Mouse (Mus musculus) left cerebral cortex, postnatal 36 days (tissue): ENCODE results near the gene Cep85l. TPM values are rescaled to one million over a fixed set of nuclear protein-coding genes. Genes with fewer than 3 reads are reported as not detected.
A peak's percentile ranks its signal among the peaks of the same experiment; 100 is the strongest.

ENCODE experiments used
- DNase-seq, 2 experiments: peaks; one replicate each; pipeline ENCODE4 v3.0.0; 2021 to 2022; ENCODE audit warnings: low spot score in 2 of 2, mixed read lengths in 1 of 2
- intact Hi-C: fragments of 180-260 bp; cut with DNase I; formaldehyde crosslinking; loops from one replicate; pipeline ENCODE4 v1.15.1; 2025
- total RNA-seq, 2 experiments: library from RNA; stranded (reverse); gene quantifications; 2 replicates each; pipeline ENCODE4 v1.2.3; 2021

Cep85l gene
- total RNA-seq, 2 experiments from 2014 or later, result 19.4 to 19.8 TPM

DNA sequence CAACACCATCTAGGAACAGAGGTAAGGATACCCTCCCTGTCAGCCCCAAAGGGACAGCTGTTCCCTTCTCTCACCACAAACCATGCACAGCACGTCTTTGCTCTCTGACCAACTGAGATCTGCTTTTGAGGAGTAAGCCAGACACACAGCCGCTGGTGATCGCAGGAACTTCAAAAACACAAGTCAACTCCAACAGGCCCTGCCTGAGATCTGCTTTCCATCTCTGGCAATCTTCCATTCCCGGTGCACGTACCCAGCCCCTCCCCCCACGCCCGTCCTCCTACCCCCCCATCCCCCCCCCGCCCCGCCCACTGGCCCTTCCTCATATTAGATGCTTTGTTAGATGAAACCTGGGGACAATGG, 18.8 kb upstream of the Cep85l start:
- intact Hi-C loops, result no loop called here
- no peak for DNase-seq

DNA sequence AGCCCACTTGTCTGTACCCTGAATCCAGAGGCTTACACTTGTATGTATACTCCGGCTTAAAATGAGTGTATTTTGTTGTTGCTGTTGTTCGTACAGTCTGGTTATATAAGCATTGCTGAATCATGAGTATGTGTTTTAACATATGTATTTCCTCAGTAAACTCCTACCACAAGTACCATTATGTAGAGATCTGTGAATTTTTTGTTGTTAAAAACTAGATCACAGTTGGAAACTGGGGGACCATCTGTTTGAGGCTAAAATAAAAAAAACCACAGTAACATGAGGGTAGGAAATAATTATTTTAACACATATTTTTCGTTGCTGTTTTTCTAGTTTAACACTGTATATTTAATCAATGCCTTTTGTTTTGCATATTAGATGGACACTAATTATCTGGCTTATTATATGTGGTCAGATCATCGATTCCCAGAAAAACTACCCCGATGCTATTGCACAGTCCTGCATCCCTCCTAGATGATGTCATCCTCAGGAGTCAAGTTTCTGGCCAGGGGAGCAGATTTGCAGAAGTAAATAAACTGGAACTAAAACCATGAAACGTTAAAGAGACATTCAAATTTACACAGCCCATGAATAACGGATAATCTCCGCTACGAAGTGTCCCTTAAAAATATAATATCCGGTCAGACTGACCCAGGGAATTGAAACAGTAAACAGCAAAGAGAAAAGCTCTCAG, 18.2 kb upstream of the Cep85l start:
- no peak for DNase-seq

DNA sequence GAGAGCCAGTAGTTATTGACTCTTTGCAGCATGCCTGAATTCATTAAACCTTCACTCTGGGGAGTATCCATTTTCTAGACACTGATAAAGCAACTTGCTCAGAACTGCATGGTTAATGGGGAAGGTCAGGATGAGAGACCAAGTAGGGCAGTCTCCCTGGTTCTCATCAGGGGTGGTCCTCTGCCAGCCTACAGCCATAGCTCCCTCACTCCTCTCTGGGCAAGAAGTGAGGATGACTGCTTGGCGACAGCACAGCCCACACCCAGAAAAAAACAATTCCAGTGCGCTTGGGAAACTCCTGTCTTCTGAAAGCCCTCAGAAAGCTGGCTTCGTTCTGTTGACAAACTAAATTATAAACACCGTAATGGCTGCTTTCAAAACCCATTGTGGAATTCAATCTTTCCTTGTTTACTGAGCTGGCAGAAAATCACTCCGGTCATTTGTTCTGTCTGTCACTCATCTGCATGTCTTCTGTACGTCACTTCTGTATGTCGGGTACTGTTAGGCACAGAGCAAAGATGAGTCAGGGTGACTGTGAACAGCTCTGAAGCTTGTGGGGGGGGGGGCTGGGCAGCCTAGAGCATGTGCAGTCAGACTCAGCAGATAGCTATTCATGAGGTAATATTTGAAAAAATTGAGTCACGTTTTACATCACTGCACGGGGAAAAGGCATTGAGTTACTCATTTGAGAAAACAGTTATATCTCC, 15.3 kb upstream of the Cep85l start:
- no peak for DNase-seq
- intact Hi-C loops, result no loop called here

More for the DNA sequence above, 18.2 kb upstream of the Cep85l start:
- intact Hi-C loops, result no loop called here

DNA sequence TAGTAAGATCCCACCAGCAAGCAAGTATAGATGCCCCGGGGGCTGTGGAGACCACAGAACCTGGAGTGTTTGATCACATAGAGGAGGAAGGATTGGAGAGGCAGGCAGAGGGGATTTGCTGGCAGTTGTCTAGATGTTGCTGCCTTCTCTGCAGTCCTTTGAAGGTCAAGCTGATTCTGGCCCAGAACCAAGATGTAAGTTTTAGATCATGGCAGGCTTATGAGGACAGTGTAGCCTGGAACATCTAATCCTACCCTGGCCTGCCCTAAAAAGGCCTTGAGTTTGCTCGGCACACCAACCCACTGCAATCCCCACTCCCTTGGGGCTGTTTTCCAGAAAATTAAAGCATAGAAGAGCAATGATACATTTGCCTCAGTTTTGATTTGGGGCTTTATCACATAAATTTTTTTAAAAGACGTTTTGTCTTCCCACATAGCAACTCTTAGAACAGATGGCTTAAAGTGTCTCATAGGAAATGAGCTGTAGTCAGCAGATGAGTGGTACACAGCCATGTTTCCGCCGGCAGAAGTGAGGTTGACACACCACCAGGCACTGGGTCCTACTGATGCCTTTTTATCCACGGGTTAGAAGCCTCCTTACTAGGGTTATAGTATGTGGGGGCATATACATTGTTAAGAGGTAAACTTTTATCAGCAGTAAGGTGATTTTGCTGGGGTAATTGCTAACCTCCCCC, 8.6 kb upstream of the Cep85l start:
- DNase-seq, result no peak

DNA sequence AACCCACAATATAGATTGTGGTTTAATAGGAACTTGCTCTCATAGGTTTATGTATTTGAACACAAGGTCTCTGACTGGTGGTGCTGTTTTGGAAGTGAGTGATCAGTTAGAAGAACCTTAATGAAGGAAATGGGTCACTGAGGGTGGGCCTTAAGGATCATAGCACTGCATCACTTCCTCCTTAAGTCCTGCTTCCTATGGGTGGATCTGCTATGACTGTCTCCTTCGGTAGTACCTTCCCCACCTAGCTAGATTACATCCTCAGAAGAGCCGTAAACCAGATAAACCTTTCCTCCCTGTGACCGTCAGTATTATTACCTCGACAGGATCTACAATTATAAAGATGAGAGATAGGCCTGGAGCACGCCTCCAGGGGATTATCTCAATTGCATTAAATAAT, 5.7 kb upstream of the Cep85l start:
- intact Hi-C loops, result no loop called here
- DNase-seq, result no peak

More for the DNA sequence above, 8.6 kb upstream of the Cep85l start:
- intact Hi-C loops, result no loop called here

DNA sequence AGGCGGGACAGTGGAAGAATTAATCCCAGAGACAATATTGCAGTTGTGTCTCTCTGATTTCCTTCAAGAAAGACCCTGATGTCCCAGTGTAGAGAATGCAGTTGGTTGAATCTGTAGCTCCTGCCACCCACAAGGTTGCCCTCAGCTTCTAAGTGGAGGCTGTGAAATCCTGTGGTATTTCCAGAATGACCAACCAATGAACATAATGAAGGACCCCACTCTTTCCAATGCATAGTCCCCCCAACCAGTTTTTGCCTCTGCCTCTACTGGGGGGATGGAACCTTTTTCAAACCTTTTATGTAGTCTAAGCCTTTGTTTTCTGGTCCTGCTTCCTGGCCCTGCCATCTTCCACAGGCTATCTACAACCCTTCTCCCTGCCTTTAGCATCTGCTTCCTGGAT, 5.1 kb upstream of the Cep85l start:
- intact Hi-C loops, result loop anchor here (5.0 kb wide), 1 partner anchor 42 kb away; no protein-coding TSS in a partner anchor
- no peak for DNase-seq

DNA sequence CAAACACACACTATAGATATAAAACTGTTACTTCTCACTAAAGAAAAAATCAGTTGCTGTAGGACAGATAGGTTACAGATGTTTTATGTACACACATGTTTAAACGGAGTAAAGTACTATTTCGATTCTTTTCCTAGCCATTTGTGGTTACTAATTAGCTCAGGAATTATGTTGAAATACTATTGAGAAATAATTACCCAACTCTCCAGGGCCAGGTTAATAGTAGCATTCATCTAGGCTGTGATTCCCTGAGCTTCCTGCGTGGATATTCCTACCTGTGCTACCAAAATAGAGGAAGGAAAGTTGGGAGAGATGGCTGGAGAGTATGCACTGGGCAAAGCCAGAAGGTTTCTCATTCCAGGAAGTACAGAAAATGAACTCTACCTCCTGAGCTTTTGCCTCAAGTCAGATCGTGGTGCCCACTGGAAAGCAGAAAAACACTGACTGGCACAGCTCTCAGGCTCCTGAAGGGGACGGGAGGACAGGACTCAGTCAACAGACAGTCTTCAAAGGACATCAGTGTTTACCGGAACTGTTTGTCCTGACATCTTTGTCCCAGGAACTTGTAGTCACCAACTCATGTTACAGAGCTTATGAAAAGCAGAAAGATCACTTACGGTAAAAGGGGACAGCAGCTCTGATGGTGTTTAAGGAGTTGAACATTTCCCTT, 3.1 kb upstream of the Cep85l start:
- intact Hi-C loops, result loop anchor here (5.0 kb wide), 1 partner anchor 44 kb away; no protein-coding TSS in a partner anchor
- no peak for DNase-seq

DNA sequence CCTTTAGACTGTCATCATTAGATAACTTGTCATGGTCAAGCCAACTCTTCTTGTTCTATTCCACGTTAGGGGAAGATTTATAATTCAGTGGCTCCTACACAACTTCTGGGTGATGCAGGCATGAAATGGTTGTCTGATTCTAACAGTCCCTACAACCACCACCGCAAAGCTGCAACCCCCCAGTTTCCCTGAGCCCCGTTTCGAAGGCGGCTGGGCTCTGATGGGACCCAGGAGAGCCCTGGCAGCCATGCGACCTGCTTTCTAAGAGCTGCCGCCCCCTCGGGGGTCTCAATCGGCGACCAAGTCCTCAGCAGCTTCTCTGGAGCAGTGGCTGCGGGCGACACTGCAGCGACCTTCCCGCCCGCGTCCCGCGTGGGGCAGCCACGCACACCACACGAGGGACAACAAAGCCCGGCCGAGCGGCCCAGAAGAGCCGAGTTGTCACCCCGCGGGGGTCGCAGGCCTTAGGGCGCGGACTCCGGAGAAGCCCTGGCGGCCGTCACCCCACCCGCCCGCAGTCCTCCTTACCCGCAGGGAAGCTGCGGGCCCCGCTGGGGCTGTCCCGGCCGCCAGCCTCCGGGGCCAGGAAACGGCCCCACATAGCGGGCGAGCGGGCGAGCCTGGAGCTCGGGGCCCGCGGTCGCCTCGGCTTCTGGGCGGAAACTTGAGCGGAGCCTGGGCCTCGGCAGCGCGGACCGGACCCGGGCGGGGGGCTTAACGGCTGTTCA, 602 bp downstream of the Cep85l start:
- peak; percentile 56 to 67 for DNase-seq
- intact Hi-C loops, result no loop called here

DNA sequence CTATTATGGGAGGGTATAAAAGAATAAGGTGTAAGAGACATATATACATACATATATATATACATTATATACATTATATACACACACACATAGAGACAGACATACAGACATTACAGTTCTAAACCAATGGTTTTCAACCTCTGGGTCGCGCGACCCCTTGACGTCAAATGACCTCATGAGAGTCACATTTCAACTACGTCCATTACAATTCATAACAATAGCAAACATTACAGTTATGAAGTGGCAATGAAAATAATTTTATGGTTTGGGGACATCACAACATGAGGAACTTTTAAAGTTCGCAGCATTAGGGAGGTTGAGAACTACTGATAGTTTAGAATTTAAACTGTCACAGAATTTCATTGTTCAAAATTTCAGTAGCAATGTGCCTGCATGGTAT, 1.5 kb downstream of the Cep85l start:
- intact Hi-C loops, result no loop called here
- no peak for DNase-seq

DNA sequence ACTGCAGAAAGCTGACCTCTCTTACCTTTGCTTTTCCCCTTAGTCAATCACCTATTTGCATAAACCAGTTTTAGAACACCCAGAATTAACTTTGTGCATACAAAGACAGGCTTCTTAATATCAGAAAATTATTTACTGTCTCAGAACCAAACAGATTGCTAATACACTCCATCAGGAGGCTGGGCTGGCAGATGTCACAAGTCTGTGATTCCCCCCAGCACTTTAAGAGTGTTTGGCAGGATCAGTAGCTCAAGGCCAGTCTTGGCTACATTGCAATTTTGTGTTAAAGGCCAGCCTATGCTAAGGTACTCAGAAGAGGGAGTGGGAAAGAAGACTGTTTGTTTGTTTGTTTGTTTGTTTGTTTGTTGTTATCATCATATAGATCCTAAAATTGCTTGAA, 2.7 kb downstream of the Cep85l start:
- no peak for DNase-seq
- intact Hi-C loops, result no loop called here

DNA sequence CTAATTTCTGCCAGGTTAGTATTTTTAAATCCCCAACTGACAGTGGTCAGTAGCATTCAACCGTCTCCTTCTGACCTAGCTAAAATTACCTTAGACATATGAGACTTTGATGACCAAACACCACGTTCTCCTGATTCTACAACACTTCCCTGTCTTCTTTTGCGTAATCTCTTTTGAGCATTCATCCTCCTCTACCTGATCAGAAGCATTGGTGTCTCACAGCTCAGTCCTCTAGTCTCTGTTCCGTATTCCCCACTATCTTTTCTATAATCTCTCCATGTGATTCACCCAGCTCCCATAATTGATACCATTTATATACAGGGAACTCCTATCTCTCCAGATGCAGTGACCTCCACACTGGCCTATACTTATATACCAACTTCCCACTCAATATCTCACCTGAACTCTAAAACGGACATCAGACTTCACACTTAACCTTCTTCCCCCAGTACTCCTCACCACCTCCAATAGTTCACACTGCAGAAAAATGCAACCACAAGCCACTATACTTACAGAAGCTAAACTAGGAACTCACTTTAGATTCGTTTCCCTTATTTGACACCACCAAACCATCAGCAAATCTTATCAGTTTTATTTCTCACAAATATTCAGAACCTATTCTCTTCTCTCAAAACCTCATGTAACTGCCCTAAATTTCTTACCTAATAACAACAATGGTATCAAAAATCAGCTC, 5.7 kb downstream of the Cep85l start:
- intact Hi-C loops, result no loop called here

DNA sequence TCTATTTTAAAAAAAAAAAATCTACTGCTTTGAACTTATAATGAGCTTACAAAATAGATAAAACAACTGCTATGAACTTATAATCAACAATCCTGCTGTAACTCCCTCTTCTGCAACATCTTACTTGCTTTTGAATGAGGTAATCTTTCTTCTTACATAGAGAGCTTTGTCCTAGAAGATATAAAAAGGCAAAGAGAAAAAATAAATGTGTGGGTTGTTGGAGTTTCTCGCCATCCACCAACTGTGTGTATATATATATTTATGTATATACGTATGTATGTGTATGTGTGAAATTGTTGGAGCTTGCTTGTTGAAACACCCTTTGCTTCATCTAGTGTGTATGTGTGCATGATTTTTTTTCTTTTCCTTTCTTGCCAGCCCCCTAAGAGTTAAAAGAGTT, 12.5 kb downstream of the Cep85l start:
- no peak for DNase-seq
- intact Hi-C loops, result no loop called here

More for the DNA sequence above, 5.7 kb downstream of the Cep85l start:
- DNase-seq, result no peak

DNA sequence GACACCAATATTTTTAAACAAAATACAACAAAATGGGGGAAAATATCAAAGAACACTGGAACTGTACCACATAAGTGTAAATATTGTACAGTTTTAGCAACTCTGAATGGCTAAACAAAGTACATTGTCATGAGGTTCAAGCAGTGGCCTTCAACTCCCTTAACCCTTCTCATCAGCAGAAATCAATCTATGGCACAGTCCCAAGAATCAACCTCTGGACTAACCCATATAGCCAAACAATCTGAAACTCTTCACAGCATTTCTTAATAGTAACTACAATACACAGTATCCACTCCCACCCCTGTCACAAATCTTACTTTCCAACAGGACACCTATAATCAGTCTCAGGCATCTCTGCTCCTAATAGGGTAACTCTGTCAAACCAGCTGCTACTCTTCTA, 15.4 kb downstream of the Cep85l start:
- no peak for DNase-seq

DNA sequence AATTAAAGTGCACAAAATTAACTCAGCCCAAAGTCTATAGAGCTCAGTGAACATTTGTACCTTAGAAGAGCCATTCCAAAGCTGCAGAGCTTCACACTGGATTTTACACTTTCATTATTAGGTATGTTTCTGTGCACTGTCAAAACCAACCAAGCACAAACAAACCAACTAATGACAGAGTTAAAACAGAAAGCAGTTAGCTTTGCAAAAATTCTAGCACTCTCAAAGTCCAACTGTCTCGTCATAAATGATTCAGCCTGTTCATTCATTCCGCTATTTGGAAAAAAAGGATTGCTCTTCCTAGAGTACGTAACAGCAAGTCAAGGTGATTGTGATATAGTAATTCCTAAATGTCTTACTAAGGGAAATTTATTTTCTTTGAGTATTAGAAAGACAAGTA, 20.7 kb downstream of the Cep85l start:
- DNase-seq, result no peak

More for the DNA sequence above, 15.4 kb downstream of the Cep85l start:
- intact Hi-C loops, result no loop called here

DNA sequence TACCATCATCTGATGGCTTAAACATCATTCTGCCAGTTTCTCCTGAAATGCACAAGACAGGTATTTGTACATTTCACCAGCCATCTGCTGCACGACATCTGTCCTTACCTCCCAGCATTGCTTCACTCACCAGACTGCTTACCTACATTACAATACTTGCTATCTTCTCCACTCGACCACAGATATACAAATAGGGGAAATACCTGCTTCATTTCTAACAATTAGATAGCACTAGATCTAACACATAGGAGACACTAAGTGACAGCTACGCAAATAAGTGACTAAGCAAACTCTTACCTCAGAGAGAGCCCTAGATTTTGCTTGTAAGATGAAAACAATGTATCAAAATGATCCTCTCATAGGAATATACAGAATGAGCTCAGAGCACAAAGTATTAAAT, 26.1 kb downstream of the Cep85l start:
- intact Hi-C loops, result no loop called here
- DNase-seq, result no peak

More for the DNA sequence above, 20.7 kb downstream of the Cep85l start:
- intact Hi-C loops, result no loop called here

DNA sequence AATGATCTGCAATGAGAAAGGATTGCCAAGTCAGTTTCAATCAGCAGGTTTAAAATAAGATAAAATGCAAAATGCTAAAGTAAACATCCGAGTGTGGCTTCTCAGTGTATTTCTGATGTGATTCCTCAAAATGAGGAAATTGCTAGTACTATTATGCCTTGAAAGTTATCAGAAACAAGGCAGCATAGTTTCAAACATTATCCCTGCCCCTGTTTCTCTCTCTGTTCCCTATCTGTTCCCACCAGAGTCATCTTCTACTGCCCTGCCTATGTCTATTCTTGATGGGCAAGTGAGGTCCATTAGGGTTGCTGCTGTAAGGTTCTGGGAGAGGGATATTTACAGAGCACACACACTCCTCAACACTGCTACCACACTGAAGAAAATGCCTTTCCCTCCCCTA, 30.5 kb downstream of the Cep85l start:
- intact Hi-C loops, result loop anchor here (2.0 to 10.0 kb wide), 3 partner anchors 160 to 246 kb away; partner anchors contain the start of gene Asf1a
- DNase-seq, result no peak

DNA sequence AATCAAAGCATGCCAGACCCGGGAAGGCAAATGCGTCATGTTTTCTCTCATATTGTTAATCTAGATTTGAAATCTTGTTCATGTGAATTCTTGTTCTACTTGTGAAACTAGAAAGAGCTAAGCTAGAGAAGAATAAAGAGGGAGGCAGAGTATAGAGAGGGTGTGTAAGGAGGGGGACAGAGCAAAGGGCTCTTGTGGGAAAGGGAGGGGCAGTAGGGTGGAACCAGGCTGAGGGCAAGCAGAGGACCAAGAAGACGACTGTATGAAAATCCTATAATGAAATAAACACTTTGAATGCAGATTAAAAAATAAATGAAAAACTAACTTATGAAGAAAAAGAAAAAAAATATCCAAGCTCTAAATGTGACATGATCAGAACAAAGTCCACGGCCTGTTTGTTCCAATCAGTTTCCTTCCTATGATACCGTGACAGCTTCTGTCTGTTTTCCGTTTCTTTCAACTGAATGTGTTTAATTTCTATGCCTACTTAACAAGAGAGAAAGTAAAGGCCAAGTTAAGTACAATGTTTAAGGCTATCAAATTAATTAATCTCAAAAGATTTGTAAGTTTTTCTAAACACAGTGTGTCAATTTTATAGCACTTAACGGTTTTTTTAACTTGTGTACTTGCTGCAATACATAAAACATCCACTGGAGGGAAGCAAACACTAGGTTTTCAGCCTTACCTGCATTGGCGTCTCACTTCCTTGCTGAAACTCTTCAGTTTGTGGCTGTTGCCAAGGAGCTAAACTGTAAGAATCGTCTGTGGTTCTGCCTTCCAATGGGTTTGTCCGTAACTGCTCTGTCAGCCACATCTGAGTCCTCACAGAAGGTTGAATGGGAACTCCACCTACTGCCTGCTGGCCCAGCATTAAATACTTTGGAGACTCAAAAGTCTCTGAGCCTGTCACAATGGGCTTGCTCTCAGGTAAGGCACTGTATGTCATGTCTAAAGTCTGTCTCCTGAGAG, 31.7 kb downstream of the Cep85l start:
- intact Hi-C loops, result loop anchor here (2.0 to 10.0 kb wide), 3 partner anchors 161 to 247 kb away; partner anchors contain the start of gene Asf1a
- peak; percentile 14 to 39 for DNase-seq

DNA sequence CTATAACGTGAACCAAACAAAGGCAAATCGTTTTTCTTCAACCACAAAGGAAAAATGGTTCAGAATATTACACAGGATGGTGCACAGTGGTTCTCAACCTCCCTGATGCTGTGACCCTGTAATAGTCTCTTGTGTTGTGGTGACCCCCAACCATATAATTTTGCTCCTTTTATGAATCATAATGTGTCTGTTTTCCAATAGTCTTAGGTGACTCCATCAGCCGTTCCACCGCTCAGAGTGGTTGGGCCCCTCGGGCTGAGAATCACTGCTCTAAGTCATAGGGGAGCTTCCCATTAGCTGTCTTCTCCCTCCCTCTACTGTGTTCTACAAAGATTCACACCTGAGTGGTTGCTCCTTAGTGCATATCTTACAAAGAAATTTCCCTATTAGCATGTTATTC, 32.8 kb downstream of the Cep85l start:
- intact Hi-C loops, result loop anchor here (1.0 to 10.0 kb wide), 3 partner anchors 181 to 248 kb away; partner anchors contain the start of gene Asf1a
- DNase-seq, result no peak
